Mouse (Mus musculus): Measurements from ENCODE around the gene Thy1. TPM values are rescaled to one million over a fixed set of nuclear protein-coding genes. Genes with fewer than 3 reads are reported as not detected.
A peak's percentile ranks its signal among the peaks of the same experiment; 100 is the strongest.

Gene Thy1
- polyA plus RNA-seq, 1 experiment from 2014 or later = 18.7 TPM

- Histone ChIP-seq H3K4me3 (ENCODE audit: low read length) (peak overlapping the region; percentile 56), H3K9me3 (ENCODE audit: control insufficient read depth, low read length) (no peaks in the 10 kb centered on the region), H3K36me3 (ENCODE audit: control insufficient read depth, insufficient read depth, low read length) (no peaks in the 10 kb centered on the region), H3K27me3 (replicated peaks; ENCODE audit: control insufficient read depth, insufficient read depth, low read length) (peaks cover 27% of the 10 kb centered on the region), H3K4me2 (ENCODE audit: low read length) (peak overlapping the region; percentile 82), H3K4me1 (ENCODE audit: control insufficient read depth, insufficient read depth, low read depth, low read length) (peaks cover 12% of the 10 kb centered on the region), H3K9ac (ENCODE audit: low read depth, low read length) (0 out of 2 replicates have a peak overlapping the region, but pooled peaks have one; percentile 13), H3K27ac (ENCODE audit: low read depth, low read length) (no peak overlapping the region)
- no peak for ATAC-seq
- 44% methylated on average over 14 of the region's 14 CpGs for WGBS
Observed at GRCm38 (mm10) chr9:44044426-44045157, 1.4 kb downstream of the Thy1 start.

- 72% methylated on average over 3 of the region's 3 CpGs for WGBS
- no peak for ATAC-seq
- Histone ChIP-seq H3K27ac (ENCODE audit: low read depth, low read length) (no peak overlapping the region), H3K4me1 (ENCODE audit: control insufficient read depth, insufficient read depth, low read depth, low read length) (peaks cover 12% of the 10 kb centered on the region), H3K9me3 (ENCODE audit: control insufficient read depth, low read length) (no peaks in the 10 kb centered on the region), H3K36me3 (ENCODE audit: control insufficient read depth, insufficient read depth, low read length) (no peaks in the 10 kb centered on the region), H3K27me3 (replicated peaks; ENCODE audit: control insufficient read depth, insufficient read depth, low read length) (peaks cover 27% of the 10 kb centered on the region), H3K4me2 (ENCODE audit: low read length) (no peak overlapping the region; the same call in 1 of the 2 replicates), H3K9ac (ENCODE audit: low read depth, low read length) (no peak overlapping the region), H3K4me3 (ENCODE audit: low read length) (no peak overlapping the region)
Observed at GRCm38 (mm10) chr9:44045158-44045883, 2.1 kb downstream of the Thy1 start.

GRCm38 (mm10) chr9:44045884-44046272, 2.7 kb downstream of the Thy1 start:
- Histone ChIP-seq H3K4me1 (ENCODE audit: control insufficient read depth, insufficient read depth, low read depth, low read length) (peaks cover 12% of the 10 kb centered on the region), H3K4me2 (ENCODE audit: low read length) (no peak overlapping the region), H3K36me3 (ENCODE audit: control insufficient read depth, insufficient read depth, low read length) (no peaks in the 10 kb centered on the region), H3K9me3 (ENCODE audit: control insufficient read depth, low read length) (no peaks in the 10 kb centered on the region), H3K27ac (ENCODE audit: low read depth, low read length) (no peak overlapping the region), H3K9ac (ENCODE audit: low read depth, low read length) (no peak overlapping the region), H3K27me3 (replicated peaks; ENCODE audit: control insufficient read depth, insufficient read depth, low read length) (peaks cover 27% of the 10 kb centered on the region), H3K4me3 (ENCODE audit: low read length) (no peak overlapping the region)
- ATAC-seq = no peak
- WGBS = 82% methylated on average over 5 of the region's 5 CpGs

- H3K9ac ChIP-seq (ENCODE audit: low read depth, low read length) = no peak overlapping the region
- 91% methylated on average over 12 of the region's 12 CpGs for WGBS
- H3K36me3 ChIP-seq (ENCODE audit: control insufficient read depth, insufficient read depth, low read length) = no peaks in the 10 kb centered on the region
- peaks cover 12% of the 10 kb centered on the region for H3K4me1 ChIP-seq (ENCODE audit: control insufficient read depth, insufficient read depth, low read depth, low read length)
- H3K4me2 ChIP-seq (ENCODE audit: low read length) = no peak overlapping the region
- no peak for ATAC-seq
- peaks cover 27% of the 10 kb centered on the region for H3K27me3 ChIP-seq (replicated peaks; ENCODE audit: control insufficient read depth, insufficient read depth, low read length)
- H3K27ac ChIP-seq (ENCODE audit: low read depth, low read length) = no peak overlapping the region
- no peak overlapping the region for H3K4me3 ChIP-seq (ENCODE audit: low read length)
- no peaks in the 10 kb centered on the region for H3K9me3 ChIP-seq (ENCODE audit: control insufficient read depth, low read length)
Observed at GRCm38 (mm10) chr9:44046426-44046825, 3.2 kb downstream of the Thy1 start.

- peaks cover 27% of the 10 kb centered on the region for H3K27me3 ChIP-seq (replicated peaks; ENCODE audit: control insufficient read depth, insufficient read depth, low read length)
- no peak overlapping the region for H3K9ac ChIP-seq (ENCODE audit: low read depth, low read length)
- H3K9me3 ChIP-seq (ENCODE audit: control insufficient read depth, low read length) = no peaks in the 10 kb centered on the region
- no peak overlapping the region for H3K27ac ChIP-seq (ENCODE audit: low read depth, low read length)
- 72% methylated on average over 6 of the region's 6 CpGs for WGBS
- peaks cover 12% of the 10 kb centered on the region for H3K4me1 ChIP-seq (ENCODE audit: control insufficient read depth, insufficient read depth, low read depth, low read length)
- H3K4me2 ChIP-seq (ENCODE audit: low read length) = no peak overlapping the region
- ATAC-seq = no peak
- H3K36me3 ChIP-seq (ENCODE audit: control insufficient read depth, insufficient read depth, low read length) = no peaks in the 10 kb centered on the region
- no peak overlapping the region for H3K4me3 ChIP-seq (ENCODE audit: low read length)
Observed at GRCm38 (mm10) chr9:44047071-44047470, 3.9 kb downstream of the Thy1 start.

- H3K9ac ChIP-seq (ENCODE audit: low read depth, low read length) = no peak overlapping the region
- H3K4me2 ChIP-seq (ENCODE audit: low read length) = no peak overlapping the region
- no peaks in the 10 kb centered on the region for H3K36me3 ChIP-seq (ENCODE audit: control insufficient read depth, insufficient read depth, low read length)
- H3K9me3 ChIP-seq (ENCODE audit: control insufficient read depth, low read length) = no peaks in the 10 kb centered on the region
- H3K4me3 ChIP-seq (ENCODE audit: low read length) = no peak overlapping the region
- H3K27ac ChIP-seq (ENCODE audit: low read depth, low read length) = no peak overlapping the region
- 79% methylated on average over 14 of the region's 14 CpGs for WGBS
- H3K27me3 ChIP-seq (replicated peaks; ENCODE audit: control insufficient read depth, insufficient read depth, low read length) = peaks cover 27% of the 10 kb centered on the region
- no peak for ATAC-seq
- peaks cover 12% of the 10 kb centered on the region for H3K4me1 ChIP-seq (ENCODE audit: control insufficient read depth, insufficient read depth, low read depth, low read length)
Observed at GRCm38 (mm10) chr9:44047571-44048490, 4.6 kb downstream of the Thy1 start.

GRCm38 (mm10) chr9:44048541-44049380, 5.6 kb downstream of the Thy1 start:
- Histone ChIP-seq H3K4me2 (ENCODE audit: low read length) (no peak overlapping the region), H3K36me3 (ENCODE audit: control insufficient read depth, insufficient read depth, low read length) (no peaks in the 10 kb centered on the region), H3K9me3 (ENCODE audit: control insufficient read depth, low read length) (no peaks in the 10 kb centered on the region), H3K4me1 (ENCODE audit: control insufficient read depth, insufficient read depth, low read depth, low read length) (peaks cover 3% of the 10 kb centered on the region), H3K27me3 (replicated peaks; ENCODE audit: control insufficient read depth, insufficient read depth, low read length) (peaks cover 20% of the 10 kb centered on the region), H3K27ac (ENCODE audit: low read depth, low read length) (no peak overlapping the region), H3K4me3 (ENCODE audit: low read length) (no peak overlapping the region), H3K9ac (ENCODE audit: low read depth, low read length) (no peak overlapping the region)
- no peak for ATAC-seq
- 80% methylated on average over 15 of the region's 15 CpGs for WGBS

GRCm38 (mm10) chr9:44049381-44050165, 6.4 kb downstream of the Thy1 start:
- Histone ChIP-seq H3K27me3 (replicated peaks; ENCODE audit: control insufficient read depth, insufficient read depth, low read length) (peaks cover 12% of the 10 kb centered on the region), H3K4me1 (ENCODE audit: control insufficient read depth, insufficient read depth, low read depth, low read length) (0 out of 2 replicates have a peak, but pooled peaks cover 1% of the 10 kb centered on the region), H3K4me3 (ENCODE audit: low read length) (no peak overlapping the region), H3K4me2 (ENCODE audit: low read length) (no peak overlapping the region), H3K9me3 (ENCODE audit: control insufficient read depth, low read length) (no peaks in the 10 kb centered on the region), H3K27ac (ENCODE audit: low read depth, low read length) (no peak overlapping the region), H3K36me3 (ENCODE audit: control insufficient read depth, insufficient read depth, low read length) (no peaks in the 10 kb centered on the region), H3K9ac (ENCODE audit: low read depth, low read length) (no peak overlapping the region)
- ATAC-seq = no peak
- WGBS = 91% methylated on average over 8 of the region's 8 CpGs

Data from hindbrain, embryonic 16.5 days (tissue).